Mouse (Mus musculus) embryonic facial prominence, embryonic 14.5 days (tissue): ENCODE results near the gene Kif17. TPM values are rescaled to one million over a fixed set of nuclear protein-coding genes. Genes with fewer than 3 reads are reported as not detected.

Source experiments
- ATAC-seq: fragments of 200-750 bp; cut with Nextera tagmentation; 2 replicates; pipeline ENCODE4 v1.8.0; 2017; ENCODE audit warnings: low read depth, moderate number of reproducible peaks, moderate TSS enrichment
- DNase-seq: peaks from one replicate; pipeline ENCODE4 v3.0.0-alpha.2; 2015; ENCODE audit warnings: low spot score
- H3K27ac ChIP-seq: fragments of 300-500 bp; sonication (generic); replicated peaks from 2 replicates; pipeline ENCODE4 v1.5.1; 2014; ENCODE audit warnings: low read depth, mild to moderate bottlenecking, low read length, moderate library complexity
- H3K27me3 ChIP-seq: fragments of 300-500 bp; sonication (generic); replicated peaks from 2 replicates; pipeline ENCODE4 v1.6.1; 2014; ENCODE audit warnings: low read length; ENCODE audit not compliant: control insufficient read depth, insufficient read depth
- H3K36me3 ChIP-seq: fragments of 300-500 bp; sonication (generic); 2 replicates; pipeline ENCODE4 v1.6.1; 2014; ENCODE audit warnings: low read length, mixed read lengths; ENCODE audit not compliant: control insufficient read depth, insufficient read depth
- H3K4me1 ChIP-seq: fragments of 300-500 bp; sonication (generic); 2 replicates; pipeline ENCODE4 v1.6.1; 2014; ENCODE audit warnings: antibody characterized with exemption, low read length; ENCODE audit not compliant: control insufficient read depth, insufficient read depth
- H3K4me2 ChIP-seq: fragments of 300-500 bp; sonication (generic); 2 replicates; pipeline ENCODE4 v1.6.1; 2014; ENCODE audit warnings: low read depth, mild to moderate bottlenecking, low read length, moderate library complexity, mixed read lengths
- H3K4me3 ChIP-seq: fragments of 300-500 bp; sonication (generic); 2 replicates; pipeline ENCODE4 v1.5.1; 2014; ENCODE audit warnings: low read depth, mild to moderate bottlenecking, low read length
- H3K9ac ChIP-seq: fragments of 300-500 bp; sonication (generic); 2 replicates; pipeline ENCODE4 v1.6.1; 2014; ENCODE audit warnings: low read depth, mild to moderate bottlenecking, low read length, moderate library complexity, mixed read lengths
- H3K9me3 ChIP-seq: fragments of 300-500 bp; sonication (generic); 2 replicates; pipeline ENCODE4 v1.6.1; 2016; ENCODE audit warnings: low read length; ENCODE audit not compliant: control insufficient read depth
- WGBS: fragments of 180-500 bp; shearing (Covaris S2); extraction: QIAGEN DNeasy Blood & Tissue Kit; methylation state at CpG from one replicate; pipeline ENCODE4 v1.1.7; 2014; 5-methylcytosine and 5-hydroxymethylcytosine counted together
- polyA plus RNA-seq: library from polyadenylated mRNA; unstranded; fragments of >200 nt; fragmentation: Nextera tagmentation; extraction: Ambion mirVana; gene quantifications from 2 replicates; pipeline ENCODE4 v1.2.1, GENCODE M21; 2014

Gene Kif17
- polyA plus RNA-seq, 1 experiment from 2014 or later: 0.71 TPM

DNA sequence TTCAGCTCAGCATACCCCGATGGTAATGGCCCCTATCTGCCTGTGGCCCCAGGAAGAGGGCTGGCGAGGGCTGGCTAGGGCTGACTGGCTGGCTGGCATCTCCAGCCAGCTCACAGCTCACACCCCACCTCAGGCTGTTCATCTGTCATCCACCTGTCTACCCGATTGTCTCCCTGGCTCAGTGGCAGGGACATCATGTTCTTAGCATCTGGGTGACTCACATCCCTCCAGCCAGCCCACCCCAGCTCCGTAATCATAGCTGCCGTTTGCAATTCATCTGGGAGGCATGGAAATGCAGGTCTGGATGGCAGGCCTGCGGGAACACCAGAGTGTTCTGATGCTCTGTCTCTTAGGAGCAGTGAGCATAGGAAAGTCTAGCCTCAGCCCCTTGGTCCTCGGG, 28.1 kb downstream of the Kif17 start:
- 68% methylated on average over 6 of the region's 7 CpGs for WGBS
- no peak for ATAC-seq
- H3K4me3 ChIP-seq: no peak overlapping the region

DNA sequence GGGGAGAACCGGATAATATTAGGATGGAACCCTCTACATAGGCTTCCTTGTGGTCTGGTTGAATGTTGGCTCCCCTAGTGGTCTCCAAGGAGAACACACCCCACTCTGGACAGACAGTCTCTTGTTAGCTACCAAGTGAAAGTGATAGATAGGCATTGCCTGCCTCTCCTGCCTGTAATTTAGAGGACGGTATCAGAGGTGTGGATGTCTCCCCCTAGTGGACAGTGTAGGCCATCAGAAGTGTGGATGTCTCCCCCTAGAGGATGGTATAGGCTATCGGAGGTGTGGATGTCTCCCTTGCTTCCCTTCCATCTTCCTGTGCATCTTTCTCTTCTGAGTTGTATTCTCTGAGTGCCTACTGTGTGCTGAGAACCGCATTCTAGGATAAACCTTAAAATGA, 32.6 kb downstream of the Kif17 start:
- no peaks in the 10 kb centered on the region for H3K4me1 ChIP-seq
- ATAC-seq: peak; percentile 51
- no peak overlapping the region for H3K4me2 ChIP-seq
- no peaks in the 10 kb centered on the region for H3K27me3 ChIP-seq
- peak; percentile 83 for DNase-seq
- no peaks in the 10 kb centered on the region for H3K9me3 ChIP-seq
- H3K4me3 ChIP-seq: no peak overlapping the region
- WGBS: 32% methylated on average over 4 of the region's 4 CpGs
- no peak overlapping the region for H3K27ac ChIP-seq
- H3K9ac ChIP-seq: no peak overlapping the region
- H3K36me3 ChIP-seq: no peaks in the 10 kb centered on the region

More for the DNA sequence above, 28.1 kb downstream of the Kif17 start:
- no peaks in the 10 kb centered on the region for H3K27me3 ChIP-seq
- no peak overlapping the region for H3K27ac ChIP-seq
- DNase-seq: no peak
- no peaks in the 10 kb centered on the region for H3K4me1 ChIP-seq
- H3K4me2 ChIP-seq: no peak overlapping the region
- H3K9me3 ChIP-seq: no peaks in the 10 kb centered on the region
- no peak overlapping the region for H3K9ac ChIP-seq
- no peaks in the 10 kb centered on the region for H3K36me3 ChIP-seq

DNA sequence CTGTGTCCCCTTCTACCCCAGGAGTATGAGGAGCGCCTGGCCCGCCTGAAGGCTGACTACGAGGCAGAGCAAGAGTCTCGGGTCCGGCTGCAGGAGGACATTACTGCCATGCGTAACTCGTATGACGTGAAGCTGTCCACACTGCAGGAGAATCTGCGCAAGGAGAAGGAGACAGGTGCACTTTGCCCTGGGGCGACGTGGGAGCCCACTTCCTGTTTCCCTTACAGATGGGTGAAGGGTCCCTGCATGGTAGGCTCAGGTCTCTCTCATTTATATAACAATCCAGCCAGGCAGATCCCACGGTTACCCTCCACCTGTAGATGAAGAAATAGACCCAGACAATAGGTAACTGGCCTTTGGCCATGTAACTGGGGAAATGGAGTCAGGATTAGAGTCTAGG, 36.2 kb downstream of the Kif17 start:
- 86% methylated on average over 12 of the region's 12 CpGs for WGBS
- Histone ChIP-seq H3K4me2 (no peak overlapping the region), H3K9ac (no peak overlapping the region), H3K36me3 (no peaks in the 10 kb centered on the region), H3K9me3 (no peaks in the 10 kb centered on the region), H3K4me3 (no peak overlapping the region), H3K27me3 (no peaks in the 10 kb centered on the region), H3K27ac (no peak overlapping the region), H3K4me1 (no peaks in the 10 kb centered on the region)
- DNase-seq (no peak), ATAC-seq (no peak)

DNA sequence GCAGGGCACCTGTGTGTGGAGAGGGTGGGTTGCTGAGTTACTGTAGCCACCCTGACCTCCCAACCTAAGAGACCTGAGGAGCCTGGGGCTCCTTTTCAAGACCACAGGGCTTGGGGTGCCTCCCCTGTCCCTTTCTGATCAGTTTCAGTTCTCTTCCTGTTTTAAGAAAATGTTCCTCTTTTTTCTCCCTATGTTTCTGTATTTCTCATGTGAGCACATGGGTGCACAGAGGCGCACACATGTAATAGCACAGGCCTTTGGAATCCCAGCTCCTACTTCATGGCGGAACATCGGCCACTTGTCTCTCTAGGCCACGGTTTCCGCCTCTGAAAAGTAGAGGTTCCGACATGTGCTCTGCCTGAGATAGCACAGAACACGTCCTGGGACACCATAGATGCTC, 38.5 kb downstream of the Kif17 start:
- ATAC-seq (no peak), DNase-seq (no peak)
- Histone ChIP-seq H3K27me3 (no peaks in the 10 kb centered on the region), H3K4me3 (no peak overlapping the region), H3K9me3 (no peaks in the 10 kb centered on the region), H3K27ac (no peak overlapping the region), H3K9ac (no peak overlapping the region), H3K36me3 (no peaks in the 10 kb centered on the region), H3K4me1 (no peaks in the 10 kb centered on the region), H3K4me2 (no peak overlapping the region)
- WGBS: 82% methylated on average over 7 of the region's 7 CpGs

DNA sequence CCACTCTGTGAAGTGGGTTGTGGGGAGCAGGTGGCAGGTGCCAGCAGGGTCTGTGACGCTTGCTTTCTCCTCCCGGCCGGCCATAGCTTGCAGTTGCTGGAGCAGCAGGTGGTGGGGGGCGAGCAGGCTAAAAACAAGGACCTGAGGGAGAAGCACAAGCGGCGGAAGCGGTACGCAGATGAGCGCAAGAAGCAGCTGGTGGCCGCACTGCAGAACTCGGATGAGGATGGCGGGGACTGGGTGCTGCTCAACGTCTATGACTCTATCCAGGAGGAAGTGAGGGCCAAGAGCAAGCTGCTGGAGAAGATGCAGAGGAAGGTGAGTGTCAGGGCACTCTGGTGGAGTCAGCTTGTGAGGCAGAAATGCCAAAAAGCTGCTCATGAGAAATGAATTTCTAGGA, 41.8 kb downstream of the Kif17 start:
- 89% methylated on average over 13 of the region's 13 CpGs for WGBS
- Histone ChIP-seq H3K27ac (no peak overlapping the region), H3K4me2 (no peak overlapping the region), H3K4me3 (no peak overlapping the region), H3K36me3 (no peaks in the 10 kb centered on the region), H3K9me3 (no peaks in the 10 kb centered on the region), H3K27me3 (no peaks in the 10 kb centered on the region), H3K4me1 (no peaks in the 10 kb centered on the region), H3K9ac (no peak overlapping the region)
- ATAC-seq (no peak), DNase-seq (no peak)

DNA sequence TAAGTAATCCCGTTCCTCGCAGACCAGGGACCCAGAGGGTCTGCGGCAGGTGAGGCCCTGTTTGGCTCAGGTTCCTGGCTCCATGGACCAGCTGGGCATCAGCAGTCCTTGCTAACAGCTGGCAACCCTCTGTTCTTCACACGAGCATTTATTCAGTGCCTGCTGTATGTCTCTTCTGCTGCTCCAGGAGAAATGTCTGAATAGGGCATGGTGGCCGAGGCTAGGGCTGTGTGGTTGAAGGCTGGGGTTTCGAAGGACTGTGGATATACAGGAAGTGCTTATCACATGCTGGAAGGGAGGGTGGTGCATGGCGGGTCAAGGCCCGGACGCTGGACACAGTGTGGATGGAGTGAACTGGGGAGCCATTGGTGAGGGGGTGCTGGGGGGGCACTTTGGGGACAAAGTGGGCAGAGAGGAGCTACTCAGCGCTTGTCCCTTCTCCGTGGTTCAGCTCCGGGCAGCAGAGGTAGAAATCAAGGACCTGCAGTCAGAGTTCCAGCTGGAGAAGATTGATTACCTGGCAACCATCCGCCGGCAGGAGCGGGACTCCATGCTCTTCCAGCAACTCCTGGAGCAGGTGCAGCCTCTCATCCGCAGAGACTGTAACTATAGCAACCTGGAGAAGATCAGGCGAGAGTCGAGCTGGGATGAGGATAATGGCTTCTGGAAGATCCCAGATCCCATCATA, 43.2 kb downstream of the Kif17 start:
- Histone ChIP-seq H3K4me1 (no peaks in the 10 kb centered on the region), H3K9ac (no peak overlapping the region), H3K4me2 (no peak overlapping the region), H3K27me3 (no peaks in the 10 kb centered on the region), H3K4me3 (no peak overlapping the region), H3K27ac (no peak overlapping the region), H3K9me3 (no peaks in the 10 kb centered on the region), H3K36me3 (no peaks in the 10 kb centered on the region)
- 76% methylated on average over 18 of the region's 18 CpGs for WGBS
- peak; percentile 82; the same call in 1 of the 2 replicates for ATAC-seq
- peak; percentile 20 for DNase-seq

DNA sequence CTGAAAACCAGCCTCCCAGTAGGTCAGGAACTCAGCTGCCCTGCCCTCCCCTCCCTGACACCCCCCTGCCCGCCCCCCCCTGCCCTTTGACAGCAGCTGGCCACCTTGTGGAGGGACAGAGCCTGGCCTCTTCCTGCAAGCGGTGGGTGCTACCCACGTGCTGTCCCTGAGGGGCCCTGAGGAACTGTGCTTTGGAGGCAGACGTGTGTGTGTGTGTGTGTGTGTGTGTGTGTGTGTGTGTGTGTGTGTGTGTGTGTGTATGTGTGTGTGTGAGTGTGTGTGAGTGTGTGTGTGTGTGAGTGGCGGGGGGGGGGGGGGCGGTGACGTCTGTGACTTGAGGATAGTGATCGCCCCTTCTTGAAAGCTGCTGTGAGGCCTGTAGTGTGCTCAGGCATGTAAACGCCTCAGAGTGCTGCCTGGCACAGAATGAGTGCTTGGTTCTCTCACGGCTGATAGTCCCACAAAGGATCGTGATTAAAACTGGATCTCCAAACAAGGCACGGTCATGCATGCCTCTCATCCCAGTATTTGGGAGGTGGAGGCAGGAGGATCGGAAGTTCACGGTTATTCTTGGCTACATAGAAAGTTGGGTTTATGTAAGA, 43.8 kb downstream of the Kif17 start:
- 84% methylated on average over 7 of the region's 14 CpGs for WGBS

DNA sequence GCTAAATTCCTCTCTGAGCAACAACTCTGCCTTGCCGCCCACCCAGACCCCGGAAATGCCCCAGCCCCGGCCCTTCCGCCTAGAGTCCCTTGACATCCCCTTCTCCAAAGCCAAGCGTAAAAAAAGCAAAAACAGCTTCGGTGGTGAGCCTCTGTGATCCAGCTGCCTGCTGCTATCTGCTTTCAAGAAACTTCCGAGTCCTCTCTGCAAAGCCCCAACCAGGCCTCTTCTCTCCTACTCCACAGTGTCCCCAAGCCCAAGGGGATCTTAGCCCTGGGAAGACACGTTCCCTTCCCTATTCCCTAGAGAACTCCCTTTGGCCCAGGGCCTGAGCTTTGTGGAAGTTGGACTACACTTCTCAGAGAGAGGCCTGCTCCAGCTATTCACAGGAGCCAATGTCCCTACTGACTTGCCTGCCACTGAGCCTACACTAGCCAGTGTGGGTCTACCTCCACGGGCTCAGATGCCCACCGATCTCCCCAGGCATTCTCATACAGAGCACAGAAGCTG, 51.1 kb downstream of the Kif17 start:
- ATAC-seq (no peak), DNase-seq (no peak)
- Histone ChIP-seq H3K27me3 (no peaks in the 10 kb centered on the region), H3K4me3 (no peak overlapping the region), H3K4me2 (no peak overlapping the region), H3K36me3 (no peaks in the 10 kb centered on the region), H3K9ac (no peak overlapping the region), H3K4me1 (peaks cover 8% of the 10 kb centered on the region), H3K9me3 (no peaks in the 10 kb centered on the region), H3K27ac (no peak overlapping the region)
- 82% methylated on average over 10 of the region's 10 CpGs for whole genome bisulfite sequencing

More for the DNA sequence above, 43.8 kb downstream of the Kif17 start:
- no peak overlapping the region for H3K4me3 ChIP-seq
- DNase-seq (no peak), ATAC-seq (no peak)
- no peaks in the 10 kb centered on the region for H3K4me1 ChIP-seq
- no peaks in the 10 kb centered on the region for H3K27me3 ChIP-seq
- H3K27ac ChIP-seq: no peak overlapping the region
- no peak overlapping the region for H3K9ac ChIP-seq
- no peak overlapping the region for H3K4me2 ChIP-seq
- no peaks in the 10 kb centered on the region for H3K36me3 ChIP-seq
- H3K9me3 ChIP-seq: no peaks in the 10 kb centered on the region

DNA sequence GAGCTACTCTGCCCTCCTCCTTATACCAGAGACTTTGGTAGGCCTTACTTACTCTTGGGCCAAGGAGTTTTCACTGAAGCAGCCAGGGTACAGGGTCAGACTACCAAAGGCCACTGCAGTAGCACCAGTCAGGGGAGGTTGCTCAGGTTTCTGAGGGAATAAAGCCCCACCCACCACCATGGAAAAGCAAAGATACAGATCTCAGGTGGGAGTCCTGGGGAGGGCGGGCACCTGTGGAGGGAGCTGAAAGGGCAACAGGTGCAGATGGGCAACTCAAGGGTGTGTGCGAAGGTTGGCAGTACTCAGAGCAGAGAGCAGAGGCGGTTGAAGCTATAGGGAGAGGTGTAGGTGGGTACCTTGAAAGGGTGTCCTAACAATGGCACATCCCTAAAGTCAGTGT, 52.8 kb downstream of the Kif17 start:
- WGBS: 96% methylated on average over 3 of the region's 3 CpGs
- H3K4me2 ChIP-seq: no peak overlapping the region

More for the DNA sequence above, 52.8 kb downstream of the Kif17 start:
- Histone ChIP-seq H3K9ac (0 out of 2 replicates have a peak overlapping the region, but pooled peaks have one; percentile 69), H3K27ac (no peak overlapping the region), H3K4me1 (peaks cover 8% of the 10 kb centered on the region), H3K27me3 (no peaks in the 10 kb centered on the region), H3K9me3 (no peaks in the 10 kb centered on the region), H3K4me3 (no peak overlapping the region), H3K36me3 (peaks cover 4% of the 10 kb centered on the region; the same call in 1 of the 2 replicates)
- ATAC-seq (no peak), DNase-seq (no peak)
